Mouse (Mus musculus): ENCODE measurements around the gene Ndufc1. TPM values are rescaled to one million over a fixed set of nuclear protein-coding genes. Genes with fewer than 3 reads are reported as not detected.
"Not testable (repeated sequence)": the region's sequence is repeated elsewhere in the genome, so short reads cannot be mapped to it uniquely, and the experiment has no call there.

The Ndufc1 gene
- polyA plus RNA-seq, 1 experiment from 2014 or later: 619 TPM

DNA sequence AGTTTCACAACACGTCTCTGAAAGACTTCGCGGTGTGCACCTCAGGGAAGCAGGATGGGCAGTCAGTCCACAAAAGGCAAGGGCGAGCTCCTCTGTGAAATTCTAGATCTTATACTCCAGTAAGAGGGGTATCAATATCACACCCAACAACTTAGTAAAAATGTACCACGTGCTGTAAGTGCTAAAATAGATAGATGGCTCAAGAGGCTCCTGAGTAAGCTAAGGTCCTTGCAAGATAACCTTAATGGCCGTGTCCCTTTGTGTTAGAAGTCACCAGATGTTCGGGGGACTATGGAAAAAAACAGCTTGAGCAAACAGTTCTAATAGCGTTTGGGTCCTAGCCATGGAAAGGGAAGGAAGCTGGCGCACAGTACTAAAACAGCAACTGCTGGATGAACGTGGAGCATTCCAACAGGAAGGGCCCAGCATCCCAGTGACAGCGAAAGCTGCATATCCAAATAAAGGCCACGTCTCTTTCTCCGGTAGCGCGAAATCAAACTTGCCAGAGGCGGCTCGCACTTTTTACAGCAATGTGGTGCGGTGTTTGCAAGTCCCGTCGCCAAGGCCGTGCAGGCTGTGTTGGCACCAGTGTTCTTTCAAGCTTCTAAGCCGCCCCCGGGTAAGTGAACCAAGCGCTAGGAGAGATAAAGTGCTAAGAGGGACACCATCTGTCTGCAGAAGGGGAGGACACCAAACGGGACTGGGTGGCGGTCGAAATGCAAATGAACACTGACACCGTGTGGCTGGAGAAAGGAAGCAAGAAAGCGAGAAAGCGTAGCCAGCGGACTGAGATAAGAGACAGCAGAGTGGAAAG lies 43.9 kb downstream of the Ndufc1 start:
- Histone ChIP-seq H3K27me3 (replicated peaks; ENCODE audit: control insufficient read depth, insufficient read depth, low read length) (0 out of 2 replicates have a peak, but pooled peaks cover 2% of the 10 kb centered on the region), H3K4me3 (replicated peaks; ENCODE audit: low read length) (peak overlapping the region; percentile 42), H3K4me2 (ENCODE audit: low read length) (peak overlapping the region; percentile 78), H3K9ac (replicated peaks; ENCODE audit: low read depth, low read length) (peak overlapping the region; percentile 41), H3K4me1 (replicated peaks; ENCODE audit: control insufficient read depth, insufficient read depth, low read length) (peaks cover 16% of the 10 kb centered on the region), H3K9me3 (ENCODE audit: control insufficient read depth, low read length) (no peaks in the 10 kb centered on the region), H3K36me3 (ENCODE audit: control insufficient read depth, insufficient read depth) (no peaks in the 10 kb centered on the region), H3K27ac (ENCODE audit: low read length) (no peak overlapping the region)
- peak; percentile 96 for ATAC-seq
- whole genome bisulfite sequencing: 7% methylated on average over 31 of the region's 31 CpGs

DNA sequence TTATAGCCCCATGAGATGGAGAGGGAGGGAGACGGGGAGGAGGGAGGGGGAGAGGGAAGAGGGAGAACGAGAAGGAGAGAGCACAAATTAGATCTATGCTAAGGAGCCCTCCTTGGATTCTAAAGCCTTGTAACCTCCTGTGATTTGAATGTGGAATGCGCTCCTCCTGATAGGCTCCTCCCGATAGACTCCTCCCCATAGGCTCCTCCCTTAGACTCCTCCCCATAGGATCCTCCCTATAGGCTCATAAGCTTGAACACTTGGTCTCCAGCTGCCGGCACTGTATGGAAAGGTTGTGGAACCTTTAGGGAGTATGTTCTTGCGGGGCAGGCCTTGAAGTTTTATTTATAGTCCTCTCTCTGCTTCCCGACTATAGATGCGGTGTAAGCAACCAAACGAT lies 47.7 kb downstream of the Ndufc1 start:
- no peak overlapping the region for H3K27ac ChIP-seq (ENCODE audit: low read length)
- H3K4me3 ChIP-seq (replicated peaks; ENCODE audit: low read length): no peak overlapping the region
- no peak overlapping the region for H3K4me2 ChIP-seq (ENCODE audit: low read length)
- H3K4me1 ChIP-seq (replicated peaks; ENCODE audit: control insufficient read depth, insufficient read depth, low read length): peaks cover 18% of the 10 kb centered on the region
- no peaks in the 10 kb centered on the region for H3K9me3 ChIP-seq (ENCODE audit: control insufficient read depth, low read length)
- WGBS: 23% methylated on average over 9 of the region's 9 CpGs
- no peak overlapping the region for H3K9ac ChIP-seq (replicated peaks; ENCODE audit: low read depth, low read length)
- ATAC-seq: no peak
- peaks cover 8% of the 10 kb centered on the region for H3K27me3 ChIP-seq (replicated peaks; ENCODE audit: control insufficient read depth, insufficient read depth, low read length)
- H3K36me3 ChIP-seq (ENCODE audit: control insufficient read depth, insufficient read depth): no peaks in the 10 kb centered on the region

DNA sequence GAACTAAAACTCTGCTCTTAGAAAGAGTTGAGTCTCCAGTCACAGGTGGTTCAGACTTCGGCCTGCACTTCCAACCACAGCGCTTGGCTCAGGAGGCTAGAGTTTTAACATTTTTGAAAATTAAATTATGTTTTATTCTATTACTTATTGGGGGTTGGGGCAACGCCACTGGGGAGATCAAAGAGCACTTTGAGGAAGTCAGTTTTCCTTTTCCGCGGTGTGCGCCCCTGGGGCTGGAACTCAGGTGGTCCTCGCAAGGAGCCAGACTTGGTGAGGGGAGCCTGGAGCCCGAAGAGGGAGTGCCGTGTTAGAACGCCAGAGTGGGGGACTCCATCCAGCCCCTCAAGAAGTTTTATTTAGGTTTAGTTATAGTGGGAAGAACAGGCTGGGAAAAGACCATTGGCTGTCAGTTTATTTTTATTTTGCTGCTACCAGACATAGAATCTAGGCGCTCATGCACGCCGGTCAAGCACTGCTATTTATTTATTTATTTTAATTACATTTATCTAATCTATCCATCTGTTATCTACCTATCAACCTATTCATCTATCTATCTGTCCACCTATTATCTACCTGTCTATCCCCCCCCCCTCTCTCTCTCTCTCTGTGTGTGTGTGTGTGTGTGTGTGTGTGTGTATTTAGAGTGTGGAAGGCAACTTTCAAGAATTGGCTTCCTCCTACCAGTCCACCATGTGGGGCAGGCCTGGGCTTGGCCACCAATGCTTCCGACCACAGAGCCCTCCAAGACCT lies 49.1 kb downstream of the Ndufc1 start:
- WGBS: 34% methylated on average over 14 of the region's 14 CpGs
- H3K9ac ChIP-seq (replicated peaks; ENCODE audit: low read depth, low read length): no peak overlapping the region
- ATAC-seq: no peak
- H3K4me2 ChIP-seq (ENCODE audit: low read length): no peak overlapping the region
- H3K4me3 ChIP-seq (replicated peaks; ENCODE audit: low read length): no peak overlapping the region
- H3K27me3 ChIP-seq (replicated peaks; ENCODE audit: control insufficient read depth, insufficient read depth, low read length): peaks cover 8% of the 10 kb centered on the region
- no peaks in the 10 kb centered on the region for H3K9me3 ChIP-seq (ENCODE audit: control insufficient read depth, low read length)
- H3K27ac ChIP-seq (ENCODE audit: low read length): no peak overlapping the region
- no peaks in the 10 kb centered on the region for H3K36me3 ChIP-seq (ENCODE audit: control insufficient read depth, insufficient read depth)
- peaks cover 8% of the 10 kb centered on the region for H3K4me1 ChIP-seq (replicated peaks; ENCODE audit: control insufficient read depth, insufficient read depth, low read length)

DNA sequence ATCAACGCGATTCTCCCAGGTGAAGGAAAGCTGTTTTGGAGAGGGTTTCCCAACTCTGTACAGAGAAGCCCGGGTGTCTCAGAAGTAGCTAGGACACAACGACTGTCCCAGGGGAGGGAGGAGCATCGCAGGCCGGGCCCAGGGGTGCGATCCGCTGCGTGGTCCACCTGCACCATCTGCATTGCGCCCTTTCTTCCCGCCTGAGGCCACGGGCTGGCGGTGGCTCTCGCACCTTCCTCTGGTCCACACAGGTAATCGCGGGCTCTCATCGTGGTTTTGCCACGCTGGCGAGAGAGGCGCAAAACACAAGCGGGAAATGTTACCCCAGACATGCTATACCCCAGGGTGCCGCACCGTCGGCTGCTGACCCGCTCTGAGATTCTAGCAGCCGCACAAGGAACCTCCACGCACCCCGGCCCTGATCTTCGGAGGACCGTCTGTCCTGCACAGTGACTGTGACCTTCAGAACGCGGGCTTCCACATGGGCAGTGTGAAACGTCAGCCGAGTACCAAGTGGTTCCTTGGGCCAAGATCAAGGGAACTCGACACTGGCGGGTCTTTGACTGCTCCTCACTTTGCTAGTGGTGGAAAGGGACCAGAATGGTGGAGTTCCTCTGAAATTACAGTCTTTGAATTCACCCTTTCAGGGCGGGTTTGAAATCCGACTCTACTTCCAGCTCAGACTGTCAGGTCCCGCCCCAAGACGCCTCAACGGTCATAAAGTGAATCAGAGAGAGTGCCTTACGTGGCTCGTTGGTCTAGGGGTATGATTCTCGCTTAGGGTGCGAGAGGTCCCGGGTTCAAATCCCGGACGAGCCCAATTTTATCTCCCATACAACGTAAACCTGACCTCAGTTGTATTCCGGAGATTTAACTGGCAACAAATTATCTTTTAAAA lies 49.9 kb downstream of the Ndufc1 start:
- H3K27me3 ChIP-seq (replicated peaks; ENCODE audit: control insufficient read depth, insufficient read depth, low read length): peaks cover 8% of the 10 kb centered on the region
- no peaks in the 10 kb centered on the region for H3K36me3 ChIP-seq (ENCODE audit: control insufficient read depth, insufficient read depth)
- H3K27ac ChIP-seq (ENCODE audit: low read length): no peak overlapping the region
- H3K4me3 ChIP-seq (replicated peaks; ENCODE audit: low read length): peak overlapping the region; percentile 46
- H3K4me2 ChIP-seq (ENCODE audit: low read length): peak overlapping the region; percentile 72
- peak; percentile 61 for ATAC-seq
- H3K9ac ChIP-seq (replicated peaks; ENCODE audit: low read depth, low read length): peak overlapping the region; percentile 48
- peaks cover 5% of the 10 kb centered on the region; the same call in 1 of the 2 replicates for H3K4me1 ChIP-seq (replicated peaks; ENCODE audit: control insufficient read depth, insufficient read depth, low read length)
- H3K9me3 ChIP-seq (ENCODE audit: control insufficient read depth, low read length): no peaks in the 10 kb centered on the region
- WGBS: under 1% methylated on average over 50 of the region's 50 CpGs

DNA sequence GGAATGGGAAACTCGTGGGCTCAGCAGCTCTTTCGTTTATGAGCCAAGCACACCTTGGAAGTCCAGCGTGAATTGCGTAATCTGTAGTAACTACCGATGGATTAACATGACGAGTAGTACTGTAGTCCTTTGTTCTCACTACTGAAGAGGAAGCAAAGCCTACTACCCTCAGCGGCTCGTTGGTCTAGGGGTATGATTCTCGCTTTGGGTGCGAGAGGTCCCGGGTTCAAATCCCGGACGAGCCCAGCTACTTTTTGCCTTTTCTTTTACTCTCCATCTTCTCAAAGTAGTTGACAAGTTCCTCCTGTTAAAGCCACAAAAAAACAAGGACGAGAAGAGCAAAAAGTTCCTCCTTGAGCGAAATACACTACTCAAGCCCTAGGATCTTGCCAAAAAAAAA lies 50.6 kb downstream of the Ndufc1 start:
- Histone ChIP-seq H3K9me3 (ENCODE audit: control insufficient read depth, low read length) (no peaks in the 10 kb centered on the region), H3K4me1 (replicated peaks; ENCODE audit: control insufficient read depth, insufficient read depth, low read length) (peaks cover 5% of the 10 kb centered on the region; the same call in 1 of the 2 replicates), H3K36me3 (ENCODE audit: control insufficient read depth, insufficient read depth) (no peaks in the 10 kb centered on the region), H3K4me2 (ENCODE audit: low read length) (peak overlapping the region; percentile 72), H3K27me3 (replicated peaks; ENCODE audit: control insufficient read depth, insufficient read depth, low read length) (peaks cover 8% of the 10 kb centered on the region), H3K27ac (ENCODE audit: low read length) (no peak overlapping the region), H3K4me3 (replicated peaks; ENCODE audit: low read length) (peak overlapping the region; percentile 46), H3K9ac (replicated peaks; ENCODE audit: low read depth, low read length) (no peak overlapping the region)
- 2% methylated on average over 15 of the region's 15 CpGs for WGBS
- peak; percentile 39; the same call in 1 of the 2 replicates for ATAC-seq

DNA sequence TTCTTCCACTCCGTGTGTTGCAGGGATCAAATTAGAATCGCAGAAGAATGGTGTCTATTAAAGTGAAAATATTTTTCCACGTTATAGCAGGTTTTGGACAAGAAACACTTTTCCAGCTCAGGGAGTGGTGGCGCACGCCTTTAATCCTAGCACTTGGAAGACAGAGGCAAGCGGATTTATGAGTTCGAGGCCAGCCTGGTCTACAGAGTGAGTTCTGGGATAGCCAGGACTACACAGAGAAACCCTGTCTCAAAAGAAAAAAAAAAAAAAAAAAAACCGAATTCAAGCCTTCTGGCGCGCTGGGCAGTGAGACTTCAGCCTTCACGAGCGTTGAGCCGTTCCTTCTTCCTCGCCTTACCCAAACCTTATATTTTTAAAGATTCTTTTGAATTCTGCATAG lies 51.2 kb downstream of the Ndufc1 start:
- H3K27me3 ChIP-seq (replicated peaks; ENCODE audit: control insufficient read depth, insufficient read depth, low read length): peaks cover 8% of the 10 kb centered on the region
- no peak overlapping the region for H3K9ac ChIP-seq (replicated peaks; ENCODE audit: low read depth, low read length)
- H3K36me3 ChIP-seq (ENCODE audit: control insufficient read depth, insufficient read depth): no peaks in the 10 kb centered on the region
- no peak for ATAC-seq
- peaks cover 5% of the 10 kb centered on the region; the same call in 1 of the 2 replicates for H3K4me1 ChIP-seq (replicated peaks; ENCODE audit: control insufficient read depth, insufficient read depth, low read length)
- H3K4me2 ChIP-seq (ENCODE audit: low read length): peak overlapping the region; percentile 72; the same call in 1 of the 2 replicates
- WGBS: 15% methylated on average over 14 of the region's 14 CpGs
- no peaks in the 10 kb centered on the region for H3K9me3 ChIP-seq (ENCODE audit: control insufficient read depth, low read length)
- H3K4me3 ChIP-seq (replicated peaks; ENCODE audit: low read length): peak overlapping the region; percentile 46
- H3K27ac ChIP-seq (ENCODE audit: low read length): no peak overlapping the region

DNA sequence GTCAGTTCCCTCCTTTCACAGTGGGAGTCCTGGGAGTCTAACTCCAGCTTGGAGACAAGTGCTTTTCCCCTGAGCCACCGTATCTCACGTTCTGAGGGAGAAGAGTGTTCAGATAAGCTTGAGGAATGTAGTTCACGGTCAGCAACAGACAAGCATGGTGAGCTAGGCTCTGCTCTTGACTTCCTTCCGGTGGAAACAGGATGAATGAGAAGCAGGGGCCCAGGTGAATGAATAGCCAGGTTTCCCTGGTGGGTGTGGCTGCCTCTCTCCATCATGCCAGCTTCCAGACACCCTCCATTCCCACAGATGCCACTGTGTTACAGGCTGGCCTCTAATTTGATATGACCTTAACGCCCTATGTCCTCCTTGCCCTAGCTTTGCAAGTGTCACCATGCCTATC lies 51.7 kb downstream of the Ndufc1 start:
- no peaks in the 10 kb centered on the region for H3K36me3 ChIP-seq (ENCODE audit: control insufficient read depth, insufficient read depth)
- H3K9ac ChIP-seq (replicated peaks; ENCODE audit: low read depth, low read length): no peak overlapping the region
- H3K27me3 ChIP-seq (replicated peaks; ENCODE audit: control insufficient read depth, insufficient read depth, low read length): peaks cover 8% of the 10 kb centered on the region
- ATAC-seq: no peak
- H3K4me3 ChIP-seq (replicated peaks; ENCODE audit: low read length): no peak overlapping the region
- H3K4me2 ChIP-seq (ENCODE audit: low read length): no peak overlapping the region
- no peak overlapping the region for H3K27ac ChIP-seq (ENCODE audit: low read length)
- peaks cover 5% of the 10 kb centered on the region; the same call in 1 of the 2 replicates for H3K4me1 ChIP-seq (replicated peaks; ENCODE audit: control insufficient read depth, insufficient read depth, low read length)
- H3K9me3 ChIP-seq (ENCODE audit: control insufficient read depth, low read length): no peaks in the 10 kb centered on the region
- WGBS: 54% methylated on average over 5 of the region's 5 CpGs

DNA sequence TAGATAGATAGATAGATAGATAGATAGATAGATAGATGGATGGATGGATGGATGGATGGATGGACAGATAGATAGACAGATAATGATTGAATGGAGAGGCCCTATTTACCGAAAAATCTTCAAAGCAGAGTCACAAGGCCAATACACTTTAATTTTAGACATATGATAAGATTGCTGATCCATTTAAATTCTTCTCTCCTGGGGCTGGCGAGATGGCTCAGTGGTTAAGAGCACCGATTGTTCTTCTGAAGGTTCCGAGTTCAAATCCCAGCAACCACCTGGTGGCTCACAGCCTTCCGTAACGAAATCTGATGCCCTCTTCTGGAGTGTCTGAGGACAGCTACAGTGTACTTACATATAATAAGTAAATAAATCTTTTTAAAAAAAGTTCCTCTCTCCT lies 53.8 kb downstream of the Ndufc1 start:
- not testable (repeated sequence) for H3K9ac ChIP-seq (replicated peaks; ENCODE audit: low read depth, low read length); H3K27ac ChIP-seq (ENCODE audit: low read length); H3K27me3 ChIP-seq (replicated peaks; ENCODE audit: control insufficient read depth, insufficient read depth, low read length); H3K4me1 ChIP-seq (replicated peaks; ENCODE audit: control insufficient read depth, insufficient read depth, low read length); ATAC-seq; H3K36me3 ChIP-seq (ENCODE audit: control insufficient read depth, insufficient read depth); H3K4me3 ChIP-seq (replicated peaks; ENCODE audit: low read length); H3K4me2 ChIP-seq (ENCODE audit: low read length); H3K9me3 ChIP-seq (ENCODE audit: control insufficient read depth, low read length)
- WGBS: 84% methylated on average over 6 of the region's 6 CpGs

Measured in forebrain, embryonic 16.5 days (tissue).